ENCODE assay signal across 15 mouse cellular contexts in the genomic region with DNA sequence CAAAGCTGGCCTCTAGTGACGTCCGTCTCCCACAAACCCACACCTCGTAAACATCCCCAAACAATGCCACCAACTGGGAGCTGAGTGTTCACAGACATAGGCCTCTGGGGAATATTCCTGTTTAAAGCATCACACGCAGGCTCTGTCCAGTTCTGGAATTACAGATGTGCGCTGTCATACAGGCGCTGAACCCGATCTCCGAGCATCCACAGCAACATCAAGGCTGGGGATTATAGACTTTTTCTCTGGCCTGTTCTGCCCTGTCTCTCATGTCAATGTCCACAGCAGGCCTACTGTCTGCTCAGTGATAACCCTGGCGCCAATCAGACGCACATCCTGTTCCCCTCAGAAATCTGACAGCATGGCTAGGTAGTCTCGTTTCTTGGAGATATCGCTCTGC.
"Had no signal": no experiment of that assay in that cellular context is flagged by ENCODE, and none has a peak within 500 bp of the region (broad histone marks: within the 10 kb centered on the region; RNA-seq: fewer than 3 reads in every experiment).

No protein-coding gene starts in this region.

- ATAC-seq: inflammation-experienced regulatory T-cells, adult 6 months; midbrain, embryonic 13.5 days had no signal

- H3K27me3 ChIP-seq: kidney, embryonic 15.5 days; limb, embryonic 15.5 days; midbrain, embryonic 13.5 days; neural tube, embryonic 15.5 days had no signal

- DNase-seq: kidney, postnatal 14 days; left cerebral cortex, postnatal 4 days; lung, embryonic 14.5 days; lung, postnatal 10 days; right cerebral cortex, adult 18-20 months; right cerebral cortex, postnatal 25 days; thymus, adult 18-20 months; thymus, postnatal 14 days had no signal

- H3K4me1 ChIP-seq: kidney, embryonic 15.5 days had no signal

- H3K4me3 ChIP-seq: kidney, embryonic 15.5 days; limb, embryonic 15.5 days; liver, embryonic 15.5 days; midbrain, embryonic 13.5 days; myocyte; neural tube, embryonic 15.5 days had no signal

- H3K9ac ChIP-seq: kidney, embryonic 15.5 days; limb, embryonic 15.5 days; liver, embryonic 15.5 days; lung, embryonic 14.5 days; midbrain, embryonic 13.5 days; neural tube, embryonic 15.5 days had no signal

- H3K4me2 ChIP-seq: kidney, embryonic 15.5 days; limb, embryonic 15.5 days; liver, embryonic 15.5 days; lung, embryonic 14.5 days; midbrain, embryonic 13.5 days; neural tube, embryonic 15.5 days had no signal

- H3K9me3 ChIP-seq: kidney, embryonic 15.5 days; limb, embryonic 15.5 days; liver, embryonic 15.5 days; midbrain, embryonic 13.5 days; neural tube, embryonic 15.5 days had no signal

- H3K27ac ChIP-seq: kidney, embryonic 15.5 days; limb, embryonic 15.5 days; liver, embryonic 15.5 days; midbrain, embryonic 13.5 days; neural tube, embryonic 15.5 days had no signal

- H3K36me3 ChIP-seq: limb, embryonic 15.5 days had no signal
